Mouse (Mus musculus) T-helper 17 cell (primary cell): ENCODE measurements around the gene Myrip.
"Not testable (repeated sequence)": the region's sequence is repeated elsewhere in the genome, so short reads cannot be mapped to it uniquely, and the experiment has no call there.

Source experiments
- in situ Hi-C, 2 experiments: fragments of 300-600 bp; cut with MboI, MseI; formaldehyde crosslinking; loops; 1 replicate in 1 of 2; 2 replicates in 1 of 2; pipeline ENCODE4 v1.15.1; 2025; ENCODE audit warnings: high pct_unique_total_duplicates in 2 of 2

The Myrip gene

GRCm38 (mm10) chr9:120372347-120372746 lies 71.0 kb downstream of the Myrip start:
- in situ Hi-C loops: no loop called here

- in situ Hi-C loops: no loop called here
Measured at GRCm38 (mm10) chr9:120377726-120378125, 76.4 kb downstream of the Myrip start.

GRCm38 (mm10) chr9:120395188-120395587 lies 93.9 kb downstream of the Myrip start:
- in situ Hi-C loops: no loop called here

- in situ Hi-C loops: no loop called here
Measured at GRCm38 (mm10) chr9:120396579-120397185, 95.4 kb downstream of the Myrip start.

GRCm38 (mm10) chr9:120398289-120398688 lies 97.0 kb downstream of the Myrip start:
- in situ Hi-C loops: no loop called here

- in situ Hi-C loops: not testable (repeated sequence)
Measured at GRCm38 (mm10) chr9:120399537-120399936, 98.2 kb downstream of the Myrip start.

- in situ Hi-C loops: no loop called here
Measured at GRCm38 (mm10) chr9:120402368-120402767, 101.1 kb downstream of the Myrip start.

GRCm38 (mm10) chr9:120403661-120404060 lies 102.3 kb downstream of the Myrip start:
- in situ Hi-C loops: no loop called here

- in situ Hi-C loops: no loop called here
Measured at GRCm38 (mm10) chr9:120409663-120410181, 108.4 kb downstream of the Myrip start.

GRCm38 (mm10) chr9:120410421-120410820 lies 109.1 kb downstream of the Myrip start:
- in situ Hi-C loops: no loop called here

GRCm38 (mm10) chr9:120415504-120415903 lies 114.2 kb downstream of the Myrip start:
- in situ Hi-C loops: no loop called here

GRCm38 (mm10) chr9:120416151-120416550 lies 114.8 kb downstream of the Myrip start:
- in situ Hi-C loops: no loop called here

- in situ Hi-C loops: no loop called here
Measured at GRCm38 (mm10) chr9:120416729-120417128, 115.4 kb downstream of the Myrip start.

- in situ Hi-C loops: no loop called here
Measured at GRCm38 (mm10) chr9:120418582-120418981, 117.3 kb downstream of the Myrip start.

GRCm38 (mm10) chr9:120424567-120424966 lies 123.3 kb downstream of the Myrip start:
- in situ Hi-C loops: no loop called here

- in situ Hi-C loops: no loop called here
Measured at GRCm38 (mm10) chr9:120425768-120426167, 124.5 kb downstream of the Myrip start.

GRCm38 (mm10) chr9:120428181-120428580 lies 126.9 kb downstream of the Myrip start:
- in situ Hi-C loops: no loop called here

GRCm38 (mm10) chr9:120433747-120434146 lies 132.4 kb downstream of the Myrip start:
- in situ Hi-C loops: loop anchor here (5.0 kb wide), 2 partner anchors 54 to 64 kb away; no protein-coding TSS in a partner anchor

GRCm38 (mm10) chr9:120435841-120436240 lies 134.5 kb downstream of the Myrip start:
- in situ Hi-C loops: no loop called here

GRCm38 (mm10) chr9:120436854-120437253 lies 135.5 kb downstream of the Myrip start:
- in situ Hi-C loops: no loop called here

GRCm38 (mm10) chr9:120437266-120437876 lies 136.1 kb downstream of the Myrip start:
- in situ Hi-C loops: no loop called here

- in situ Hi-C loops: no loop called here
Measured at GRCm38 (mm10) chr9:120438350-120438749, 137.0 kb downstream of the Myrip start.

- in situ Hi-C loops: no loop called here
Measured at GRCm38 (mm10) chr9:120438781-120439180, 137.5 kb downstream of the Myrip start.
